Mouse (Mus musculus): ENCODE measurements around the gene Gm10130. TPM values are rescaled to one million over a fixed set of nuclear protein-coding genes. Genes with fewer than 3 reads are reported as not detected.
A peak's percentile ranks its signal among the peaks of the same experiment; 100 is the strongest.
"Not testable (repeated sequence)": the region's sequence is repeated elsewhere in the genome, so short reads cannot be mapped to it uniquely, and the experiment has no call there.

Gene Gm10130
- polyA plus RNA-seq (2012; rRNA removed), result not detected in 2 replicates

- no peak for TF ChIP-seq POLR2A (IDR thresholded peaks at IDR 0.05; ENCODE audit: borderline replicate concordance, extremely low read depth, insufficient read depth, insufficient read length, poor library complexity, severe bottlenecking)
- TF ChIP-seq CTCF (IDR thresholded peaks at IDR 0.05; ENCODE audit: borderline replicate concordance, extremely low read depth, insufficient read depth, insufficient read length), result no peak
- DNase-seq (ENCODE audit: low read depth), result no peak
Measured at GRCm38 (mm10) chr2:150323402-150323801, at the start of gene Gm10130. Gene Gm10130, plus strand, starts transcription at chr2:150323702.

- TF ChIP-seq CTCF (IDR thresholded peaks at IDR 0.05; ENCODE audit: borderline replicate concordance, extremely low read depth, insufficient read depth, insufficient read length) (no peak), POLR2A (IDR thresholded peaks at IDR 0.05; ENCODE audit: borderline replicate concordance, extremely low read depth, insufficient read depth, insufficient read length, poor library complexity, severe bottlenecking) (no peak)
- no peak for DNase-seq (ENCODE audit: low read depth)
Measured at GRCm38 (mm10) chr2:150293669-150294068, 29.8 kb upstream of the Gm10130 start.

- TF ChIP-seq CTCF (IDR thresholded peaks at IDR 0.05; ENCODE audit: borderline replicate concordance, extremely low read depth, insufficient read depth, insufficient read length), result no peak
- no peak for DNase-seq (ENCODE audit: low read depth)
Measured at GRCm38 (mm10) chr2:150299096-150299495, 24.4 kb upstream of the Gm10130 start.

- TF ChIP-seq CTCF (IDR thresholded peaks at IDR 0.05; ENCODE audit: borderline replicate concordance, extremely low read depth, insufficient read depth, insufficient read length) (no peak), POLR2A (IDR thresholded peaks at IDR 0.05; ENCODE audit: borderline replicate concordance, extremely low read depth, insufficient read depth, insufficient read length, poor library complexity, severe bottlenecking) (no peak)
- DNase-seq (ENCODE audit: low read depth), result no peak
Measured at GRCm38 (mm10) chr2:150307183-150307773, 16.2 kb upstream of the Gm10130 start.

- peak; percentile 95 for DNase-seq (ENCODE audit: low read depth)
Measured at GRCm38 (mm10) chr2:150310952-150311884, 12.3 kb upstream of the Gm10130 start.

- no peak for DNase-seq (ENCODE audit: low read depth)
- TF ChIP-seq CTCF (IDR thresholded peaks at IDR 0.05; ENCODE audit: borderline replicate concordance, extremely low read depth, insufficient read depth, insufficient read length) (no peak), POLR2A (IDR thresholded peaks at IDR 0.05; ENCODE audit: borderline replicate concordance, extremely low read depth, insufficient read depth, insufficient read length, poor library complexity, severe bottlenecking) (no peak)
Measured at GRCm38 (mm10) chr2:150316140-150316539, 7.4 kb upstream of the Gm10130 start.

GRCm38 (mm10) chr2:150318973-150319372 lies 4.5 kb upstream of the Gm10130 start:
- TF ChIP-seq POLR2A (IDR thresholded peaks at IDR 0.05; ENCODE audit: borderline replicate concordance, extremely low read depth, insufficient read depth, insufficient read length, poor library complexity, severe bottlenecking), result no peak
- TF ChIP-seq CTCF (IDR thresholded peaks at IDR 0.05; ENCODE audit: borderline replicate concordance, extremely low read depth, insufficient read depth, insufficient read length), result no peak
- no peak for DNase-seq (ENCODE audit: low read depth)

GRCm38 (mm10) chr2:150357136-150357535 lies 33.6 kb downstream of the Gm10130 start:
- not testable (repeated sequence) for DNase-seq (ENCODE audit: low read depth)

- DNase-seq (ENCODE audit: low read depth), result peak; percentile 97
Measured at GRCm38 (mm10) chr2:150362113-150362877, 38.8 kb downstream of the Gm10130 start, which contains the start of gene 3300002I08Rik. Gene 3300002I08Rik, minus strand, starts transcription at chr2:150362765.

- TF ChIP-seq POLR2A (IDR thresholded peaks at IDR 0.05; ENCODE audit: borderline replicate concordance, extremely low read depth, insufficient read depth, insufficient read length, poor library complexity, severe bottlenecking) (no peak), CTCF (IDR thresholded peaks at IDR 0.05; ENCODE audit: borderline replicate concordance, extremely low read depth, insufficient read depth, insufficient read length) (no peak)
Measured at GRCm38 (mm10) chr2:150362878-150363229, 39.4 kb downstream of the Gm10130 start.

GRCm38 (mm10) chr2:150385553-150386106 lies 62.1 kb downstream of the Gm10130 start:
- DNase-seq (ENCODE audit: low read depth), result not testable (repeated sequence)

More at GRCm38 (mm10) chr2:150362878-150363229, 39.4 kb downstream of the Gm10130 start:
- DNase-seq (ENCODE audit: low read depth), result no peak

GRCm38 (mm10) chr2:150390198-150390597 lies 66.7 kb downstream of the Gm10130 start:
- no peak for TF ChIP-seq POLR2A (IDR thresholded peaks at IDR 0.05; ENCODE audit: borderline replicate concordance, extremely low read depth, insufficient read depth, insufficient read length, poor library complexity, severe bottlenecking)
- no peak for TF ChIP-seq CTCF (IDR thresholded peaks at IDR 0.05; ENCODE audit: borderline replicate concordance, extremely low read depth, insufficient read depth, insufficient read length)
- DNase-seq (ENCODE audit: low read depth), result no peak

GRCm38 (mm10) chr2:150412146-150412545 lies 88.6 kb downstream of the Gm10130 start:
- not testable (repeated sequence) for DNase-seq (ENCODE audit: low read depth)

Measured in brain, embryonic 14.5 days (tissue).